Mouse (Mus musculus) liver, embryonic 16.5 days (tissue): Measurements from ENCODE around the gene 9430015G10Rik. TPM values are rescaled to one million over a fixed set of nuclear protein-coding genes. Genes with fewer than 3 reads are reported as not detected.
A peak's percentile ranks its signal among the peaks of the same experiment; 100 is the strongest.

Experiments
- ATAC-seq: fragments of 200-750 bp; cut with Nextera tagmentation; 2 replicates; pipeline ENCODE4 v1.8.0; 2017; ENCODE audit warnings: low read depth, mild to moderate bottlenecking, moderate number of reproducible peaks, moderate library complexity
- H3K27ac ChIP-seq: fragments of 300-500 bp; sonication (generic); 2 replicates; pipeline ENCODE4 v1.5.1; 2014; ENCODE audit warnings: mild to moderate bottlenecking, low read length
- H3K27me3 ChIP-seq: fragments of 300-500 bp; sonication (generic); 2 replicates; pipeline ENCODE4 v1.6.1; 2014; ENCODE audit warnings: low read depth, low read length, mixed read lengths; ENCODE audit not compliant: control insufficient read depth, insufficient read depth
- H3K36me3 ChIP-seq: fragments of 300-500 bp; sonication (generic); 2 replicates; pipeline ENCODE4 v1.6.1; 2014; ENCODE audit warnings: mild to moderate bottlenecking; ENCODE audit not compliant: control insufficient read depth, insufficient read depth
- H3K4me1 ChIP-seq: fragments of 300-500 bp; sonication (generic); 2 replicates; pipeline ENCODE4 v1.6.1; 2014; ENCODE audit warnings: low read depth, low read length, mixed read lengths; ENCODE audit not compliant: control insufficient read depth
- H3K4me2 ChIP-seq: fragments of 300-500 bp; sonication (generic); 2 replicates; pipeline ENCODE4 v1.6.1; 2014; ENCODE audit warnings: low read depth, low read length, mixed read lengths
- H3K4me3 ChIP-seq: fragments of 300-500 bp; sonication (generic); 2 replicates; pipeline ENCODE4 v1.5.1; 2014; ENCODE audit warnings: low read depth, mild to moderate bottlenecking, low read length
- H3K9ac ChIP-seq: fragments of 300-500 bp; sonication (generic); 2 replicates; pipeline ENCODE4 v1.6.1; 2014; ENCODE audit warnings: low read depth, low read length
- H3K9me3 ChIP-seq: fragments of 300-500 bp; sonication (generic); replicated peaks from 2 replicates; pipeline ENCODE4 v1.6.1; 2016; ENCODE audit warnings: low read length; ENCODE audit not compliant: control insufficient read depth
- WGBS: fragments of 180-500 bp; shearing (Covaris S2); extraction: QIAGEN DNeasy Blood & Tissue Kit; methylation state at CpG from one replicate; pipeline ENCODE4 v1.1.7; 2014; ENCODE audit not compliant: insufficient replicate concordance; 5-methylcytosine and 5-hydroxymethylcytosine counted together
- polyA plus RNA-seq: library from polyadenylated mRNA; unstranded; fragments of >200 nt; fragmentation: Nextera tagmentation; extraction: Ambion mirVana; gene quantifications from 2 replicates; pipeline ENCODE4 v1.2.1, GENCODE M21; 2015

9430015G10Rik gene
- polyA plus RNA-seq, 1 experiment from 2014 or later: 13.4 TPM

DNA sequence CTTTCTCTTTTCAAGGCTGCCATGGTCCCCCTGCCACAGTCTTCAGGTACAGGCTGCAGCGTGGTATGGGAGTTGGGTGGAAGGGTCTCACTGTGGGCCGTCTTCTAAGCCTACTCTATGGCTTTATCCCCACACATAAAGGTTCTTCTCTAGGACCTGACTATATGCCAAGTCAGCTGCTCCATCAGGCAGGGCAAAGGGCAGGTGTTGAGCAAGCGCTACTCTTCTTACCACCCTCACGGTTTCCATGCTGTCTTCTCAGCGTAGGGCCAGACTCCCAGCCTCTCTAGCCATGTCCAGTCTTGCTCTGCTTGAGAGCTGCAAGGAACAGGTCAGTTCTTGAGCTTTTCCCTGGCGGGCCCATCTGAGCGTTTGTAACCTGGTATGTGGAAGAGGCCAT lies 14.3 kb downstream of the 9430015G10Rik start:
- no peak overlapping the region for H3K4me3 ChIP-seq
- ATAC-seq: peak; percentile 40
- H3K27me3 ChIP-seq: no peaks in the 10 kb centered on the region
- 79% methylated on average over 7 of the region's 7 CpGs for WGBS
- no peaks in the 10 kb centered on the region for H3K9me3 ChIP-seq
- H3K4me2 ChIP-seq: no peak overlapping the region
- no peak overlapping the region for H3K9ac ChIP-seq
- H3K4me1 ChIP-seq: peaks cover 4% of the 10 kb centered on the region; the same call in 1 of the 2 replicates
- H3K27ac ChIP-seq: no peak overlapping the region
- peaks cover 8% of the 10 kb centered on the region for H3K36me3 ChIP-seq

DNA sequence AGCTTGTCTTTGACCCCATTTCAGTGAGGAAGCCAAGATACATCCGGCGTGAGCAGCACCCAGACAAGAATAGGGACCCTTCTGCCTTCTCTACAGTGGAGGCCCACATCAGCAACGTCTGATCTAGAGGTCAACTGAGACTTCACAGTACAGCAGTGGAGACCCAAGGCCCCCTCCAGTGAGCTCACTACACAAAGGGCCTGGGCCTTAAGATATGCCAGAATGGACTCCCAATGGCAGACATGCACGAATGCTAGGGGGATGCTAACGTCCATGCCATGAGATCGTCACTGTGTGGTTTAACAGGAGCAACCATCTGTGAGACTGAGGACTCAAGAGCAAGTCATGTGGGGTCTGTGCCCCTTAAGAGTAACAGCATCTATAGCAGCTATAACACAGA lies 15.6 kb downstream of the 9430015G10Rik start:
- ATAC-seq: no peak
- H3K27ac ChIP-seq: no peak overlapping the region
- H3K4me2 ChIP-seq: no peak overlapping the region
- H3K4me3 ChIP-seq: no peak overlapping the region
- H3K9me3 ChIP-seq: no peaks in the 10 kb centered on the region
- peaks cover 4% of the 10 kb centered on the region; the same call in 1 of the 2 replicates for H3K4me1 ChIP-seq
- peaks cover under 1% of the 10 kb centered on the region; the same call in 1 of the 2 replicates for H3K36me3 ChIP-seq
- H3K27me3 ChIP-seq: no peaks in the 10 kb centered on the region
- H3K9ac ChIP-seq: no peak overlapping the region
- WGBS: 82% methylated on average over 6 of the region's 6 CpGs

DNA sequence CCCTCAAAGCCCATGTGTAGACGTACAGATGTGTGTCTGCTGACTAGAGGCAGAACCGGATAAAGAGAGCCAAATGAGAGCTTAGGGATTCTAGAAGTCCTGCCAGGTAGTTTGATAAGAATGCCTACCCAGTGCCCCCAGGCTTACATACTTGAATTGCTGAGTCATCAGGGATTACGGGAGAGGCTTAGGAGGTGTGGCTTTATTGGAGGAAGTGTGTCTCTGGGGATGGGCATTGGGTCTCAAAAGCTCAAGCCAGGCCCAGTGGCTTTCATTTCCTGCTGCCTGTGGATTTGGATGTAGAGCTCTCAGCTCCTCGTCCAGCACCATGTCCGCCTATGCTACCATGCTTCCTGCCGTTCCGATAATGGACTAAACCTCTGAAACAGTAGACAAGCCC lies 17.1 kb downstream of the 9430015G10Rik start:
- WGBS: 71% methylated on average over 7 of the region's 7 CpGs

DNA sequence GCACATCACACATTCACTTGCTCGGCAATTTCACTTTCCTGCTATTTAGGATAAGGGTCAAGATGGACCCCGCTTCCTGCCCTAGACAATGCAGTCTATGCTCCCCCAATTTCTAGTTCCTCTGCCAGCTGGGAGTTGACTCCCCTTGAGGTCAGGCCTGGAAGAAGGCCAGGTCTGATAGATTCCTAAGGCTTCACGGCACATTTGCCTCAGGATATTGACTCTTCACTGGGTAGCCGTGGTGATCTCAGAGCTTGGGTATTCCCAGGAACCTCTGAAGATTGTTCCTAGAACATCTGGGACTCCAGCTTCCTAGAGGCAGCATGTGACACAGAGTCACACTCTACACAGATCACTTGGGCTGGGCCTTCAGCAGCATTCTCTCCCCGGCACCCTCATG lies 19.0 kb downstream of the 9430015G10Rik start:
- Histone ChIP-seq H3K9me3 (no peaks in the 10 kb centered on the region), H3K4me3 (no peak overlapping the region), H3K27ac (no peak overlapping the region), H3K4me1 (peaks cover 4% of the 10 kb centered on the region; the same call in 1 of the 2 replicates), H3K36me3 (no peaks in the 10 kb centered on the region), H3K9ac (no peak overlapping the region), H3K27me3 (no peaks in the 10 kb centered on the region), H3K4me2 (no peak overlapping the region)
- 67% methylated on average over 5 of the region's 5 CpGs for WGBS
- no peak for ATAC-seq

More for the DNA sequence above, 17.1 kb downstream of the 9430015G10Rik start:
- H3K9me3 ChIP-seq: no peaks in the 10 kb centered on the region
- no peaks in the 10 kb centered on the region for H3K36me3 ChIP-seq
- H3K4me1 ChIP-seq: peaks cover 4% of the 10 kb centered on the region; the same call in 1 of the 2 replicates
- 0 out of 2 replicates have a peak, but pooled peaks have one; percentile 14 for ATAC-seq
- H3K27me3 ChIP-seq: no peaks in the 10 kb centered on the region
- H3K4me3 ChIP-seq: no peak overlapping the region
- H3K4me2 ChIP-seq: no peak overlapping the region
- no peak overlapping the region for H3K9ac ChIP-seq
- H3K27ac ChIP-seq: no peak overlapping the region

DNA sequence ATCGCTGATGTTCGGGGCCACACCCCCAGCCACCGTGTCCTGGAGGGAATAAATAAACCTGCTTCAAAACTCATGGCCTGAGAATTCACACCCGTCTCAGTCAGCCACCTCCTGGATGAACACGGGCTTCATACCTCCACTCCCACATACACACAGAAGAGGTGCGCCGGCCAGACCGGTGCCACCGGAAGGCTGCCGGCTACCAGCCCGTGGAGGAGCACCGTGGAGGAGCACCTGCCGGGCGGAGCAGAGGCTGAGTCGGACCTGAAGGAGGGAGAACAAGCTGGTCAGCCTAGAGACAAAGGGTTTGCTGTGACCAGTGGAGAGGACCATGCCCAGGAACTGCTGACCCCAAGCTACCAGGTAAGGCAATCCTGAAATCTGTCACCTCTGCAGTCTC lies 20.7 kb downstream of the 9430015G10Rik start, which contains the start of gene Rnf223:
TSS of gene Rnf223 (plus strand) at position 78 of the 400 bp plus-strand sequence.
- no peak for ATAC-seq
- no peak within 1 kb of the TSS for H3K27ac ChIP-seq
- no peak within 1 kb of the TSS for H3K4me2 ChIP-seq

DNA sequence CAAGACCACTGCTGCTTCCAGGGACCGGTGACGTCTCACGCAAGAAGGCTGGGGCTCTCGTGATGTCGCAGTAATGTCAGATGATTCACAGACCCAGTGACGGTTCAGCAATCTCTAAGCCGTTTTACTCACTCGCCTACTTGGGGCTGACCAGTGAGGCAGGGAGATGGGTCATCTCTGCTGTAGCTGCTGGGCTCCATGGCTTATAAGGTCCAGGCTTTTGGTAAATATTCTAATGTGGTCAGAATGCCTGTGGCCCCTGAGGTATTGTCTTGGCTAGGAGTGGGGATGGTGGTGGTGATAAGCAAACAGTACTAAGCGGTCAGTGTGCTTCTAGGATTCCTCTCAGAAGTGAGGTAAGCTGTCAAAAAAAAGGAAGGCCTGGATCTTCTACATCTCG lies 21.2 kb downstream of the 9430015G10Rik start:
- no peak overlapping the region for H3K4me3 ChIP-seq
- H3K27me3 ChIP-seq: no peaks in the 10 kb centered on the region
- no peak overlapping the region for H3K27ac ChIP-seq
- 71% methylated on average over 10 of the region's 10 CpGs for WGBS
- no peak overlapping the region for H3K4me2 ChIP-seq
- ATAC-seq: no peak
- no peak overlapping the region for H3K9ac ChIP-seq
- H3K4me1 ChIP-seq: peaks cover 4% of the 10 kb centered on the region; the same call in 1 of the 2 replicates
- no peaks in the 10 kb centered on the region for H3K36me3 ChIP-seq
- no peaks in the 10 kb centered on the region for H3K9me3 ChIP-seq

More for the DNA sequence above, 20.7 kb downstream of the 9430015G10Rik start, which contains the start of gene Rnf223:
- Histone ChIP-seq H3K27me3 (no peaks in the 10 kb centered on the region), H3K9me3 (no peaks in the 10 kb centered on the region), H3K36me3 (no peaks in the 10 kb centered on the region), H3K4me3 (no peak within 1 kb of the TSS), H3K9ac (no peak within 1 kb of the TSS), H3K4me1 (peaks cover 4% of the 10 kb centered on the region; the same call in 1 of the 2 replicates)
- 70% methylated on average over 15 of the region's 15 CpGs for WGBS

DNA sequence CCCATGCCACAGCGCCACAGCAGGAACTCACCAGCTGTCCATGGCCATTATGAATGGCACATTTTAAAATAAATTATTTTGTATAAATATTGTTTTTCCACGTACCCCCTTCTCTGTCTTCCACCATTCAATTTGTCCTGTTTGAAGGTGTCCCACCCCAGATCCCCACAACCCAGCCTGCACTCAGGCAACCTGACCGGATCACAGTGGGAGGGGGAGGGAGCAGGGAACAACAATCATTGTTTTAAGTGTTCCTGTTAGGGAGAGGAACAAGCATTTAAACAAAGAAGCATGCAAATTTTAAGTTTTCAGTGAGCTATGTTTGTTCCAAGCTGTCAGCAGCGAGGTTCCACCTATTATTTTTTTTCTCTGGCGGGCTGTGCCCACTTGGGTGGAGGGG lies 23.6 kb downstream of the 9430015G10Rik start:
- Histone ChIP-seq H3K9ac (no peak overlapping the region), H3K4me1 (no peaks in the 10 kb centered on the region; the same call in 1 of the 2 replicates), H3K4me3 (no peak overlapping the region), H3K27ac (no peak overlapping the region), H3K9me3 (no peaks in the 10 kb centered on the region), H3K36me3 (no peaks in the 10 kb centered on the region), H3K4me2 (no peak overlapping the region), H3K27me3 (no peaks in the 10 kb centered on the region)
- ATAC-seq: no peak
- 55% methylated on average over 5 of the region's 5 CpGs for WGBS

DNA sequence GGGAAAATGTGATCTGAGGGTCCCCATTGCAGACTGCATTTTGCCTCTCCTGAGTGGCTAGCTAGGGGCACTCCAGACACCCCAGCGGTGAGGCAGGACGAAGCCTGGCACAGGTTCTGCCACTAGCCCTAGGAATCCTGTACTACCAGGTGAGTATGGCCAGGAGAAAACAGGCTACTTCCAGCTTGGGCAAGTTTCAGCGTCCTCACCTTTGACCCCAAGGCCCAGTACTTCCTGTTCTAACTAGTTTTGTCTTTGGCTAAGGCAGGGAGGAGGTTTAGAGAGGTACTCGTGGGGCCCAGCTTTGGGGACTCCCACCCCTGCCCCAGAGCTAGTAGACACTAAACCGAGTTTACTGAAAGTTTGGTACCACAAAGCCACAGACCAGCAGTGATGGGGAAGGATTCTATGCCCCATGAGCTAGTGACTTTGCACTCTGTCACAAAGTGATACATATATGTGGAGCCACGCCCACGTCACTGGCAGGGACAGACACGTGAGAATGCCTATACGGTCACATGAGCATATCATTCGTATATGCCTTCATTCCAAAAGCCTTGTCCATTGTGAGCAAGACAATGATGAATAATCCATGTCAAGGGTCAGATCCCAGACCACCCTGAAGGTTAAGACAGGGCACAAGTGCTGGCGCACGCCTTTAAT lies 24.3 kb downstream of the 9430015G10Rik start:
- no peaks in the 10 kb centered on the region; the same call in 1 of the 2 replicates for H3K4me1 ChIP-seq
- no peaks in the 10 kb centered on the region for H3K9me3 ChIP-seq
- no peak overlapping the region for H3K4me3 ChIP-seq
- H3K27ac ChIP-seq: no peak overlapping the region
- no peaks in the 10 kb centered on the region for H3K27me3 ChIP-seq
- ATAC-seq: no peak
- H3K4me2 ChIP-seq: no peak overlapping the region
- no peaks in the 10 kb centered on the region for H3K36me3 ChIP-seq
- no peak overlapping the region for H3K9ac ChIP-seq
- 60% methylated on average over 12 of the region's 12 CpGs for WGBS

DNA sequence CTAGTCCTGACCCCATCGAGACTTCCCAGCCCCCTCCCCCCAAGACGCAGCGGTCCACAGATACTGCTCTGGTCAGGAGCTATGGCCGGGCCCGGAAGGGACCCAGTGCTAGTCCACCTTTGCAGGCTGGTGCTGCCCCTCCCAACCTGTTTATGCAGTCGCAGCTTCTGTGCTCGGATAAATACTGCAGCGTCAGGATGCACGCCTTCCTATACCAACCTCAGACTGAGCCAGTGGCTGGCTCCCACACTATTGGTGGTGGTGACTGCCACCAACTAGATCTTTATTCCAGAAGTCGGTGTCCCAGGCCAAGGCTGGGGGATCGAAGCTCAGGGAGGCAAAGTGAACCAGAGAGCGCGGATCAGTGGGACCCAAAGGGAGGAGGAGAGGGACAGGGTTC lies 25.3 kb downstream of the 9430015G10Rik start:
- no peaks in the 10 kb centered on the region for H3K36me3 ChIP-seq
- no peak overlapping the region for H3K4me3 ChIP-seq
- WGBS: 83% methylated on average over 13 of the region's 13 CpGs
- no peak overlapping the region for H3K4me2 ChIP-seq
- no peak for ATAC-seq
- H3K27me3 ChIP-seq: no peaks in the 10 kb centered on the region
- H3K4me1 ChIP-seq: no peaks in the 10 kb centered on the region; the same call in 1 of the 2 replicates
- no peak overlapping the region for H3K9ac ChIP-seq
- no peaks in the 10 kb centered on the region for H3K9me3 ChIP-seq
- no peak overlapping the region for H3K27ac ChIP-seq
